Mouse (Mus musculus) cerebellum, adult 18-20 months (tissue): ENCODE data around the gene Katnal1.

Experiments used
- DNase-seq, 2 experiments: peaks; one replicate each; pipeline ENCODE4 v3.0.0; 2021

Gene Katnal1

GRCm38 (mm10) chr5:148929116-148929449 lies at the start of gene Katnal1:
TSS of gene Katnal1 (minus strand) at chr5:148929320.
- DNase-seq, result no peak

- no peak for DNase-seq
These were observed 49.5 kb upstream of the Katnal1 start for GRCm38 (mm10) chr5:148978458-148979165.

- DNase-seq, result no peak
These were observed 48.8 kb upstream of the Katnal1 start for GRCm38 (mm10) chr5:148977698-148978457.

- no peak for DNase-seq
These were observed 47.8 kb upstream of the Katnal1 start for GRCm38 (mm10) chr5:148976876-148977275.

- DNase-seq, result no peak
These were observed 45.9 kb upstream of the Katnal1 start for GRCm38 (mm10) chr5:148975035-148975434.

- no peak for DNase-seq
These were observed 44.0 kb upstream of the Katnal1 start for GRCm38 (mm10) chr5:148973019-148973668.

- DNase-seq, result no peak
These were observed 43.0 kb upstream of the Katnal1 start for GRCm38 (mm10) chr5:148972167-148972566.

- no peak for DNase-seq
These were observed 40.5 kb upstream of the Katnal1 start for GRCm38 (mm10) chr5:148969648-148970047.

GRCm38 (mm10) chr5:148968958-148969576 lies 39.9 kb upstream of the Katnal1 start:
- no peak for DNase-seq

- DNase-seq, result no peak
These were observed 39.1 kb upstream of the Katnal1 start for GRCm38 (mm10) chr5:148968179-148968578.

GRCm38 (mm10) chr5:148966395-148966794 lies 37.3 kb upstream of the Katnal1 start:
- DNase-seq, result no peak

GRCm38 (mm10) chr5:148965691-148966333 lies 36.7 kb upstream of the Katnal1 start:
- DNase-seq, result peak; percentile 10 to 26

GRCm38 (mm10) chr5:148965089-148965591 lies 36.0 kb upstream of the Katnal1 start:
- DNase-seq, result no peak

GRCm38 (mm10) chr5:148964251-148964650 lies 35.1 kb upstream of the Katnal1 start:
- no peak for DNase-seq

- DNase-seq, result no peak
These were observed 31.1 kb upstream of the Katnal1 start for GRCm38 (mm10) chr5:148960211-148960610.

- peak; percentile 70 to 73 for DNase-seq
These were observed 30.2 kb upstream of the Katnal1 start for GRCm38 (mm10) chr5:148959068-148959990.

- DNase-seq, result peak; percentile 41 to 44
These were observed 29.2 kb upstream of the Katnal1 start for GRCm38 (mm10) chr5:148958355-148958754.

- DNase-seq, result no peak
These were observed 27.9 kb upstream of the Katnal1 start for GRCm38 (mm10) chr5:148956898-148957535.

GRCm38 (mm10) chr5:148956091-148956490 lies 27.0 kb upstream of the Katnal1 start:
- DNase-seq, result no peak

- no peak for DNase-seq
These were observed 26.5 kb upstream of the Katnal1 start for GRCm38 (mm10) chr5:148955575-148955974.
